Mouse (Mus musculus): ENCODE results near the gene Otop3.
"Not testable (repeated sequence)": the region's sequence is repeated elsewhere in the genome, so short reads cannot be mapped to it uniquely, and the experiment has no call there.

The Otop3 gene

DNA sequence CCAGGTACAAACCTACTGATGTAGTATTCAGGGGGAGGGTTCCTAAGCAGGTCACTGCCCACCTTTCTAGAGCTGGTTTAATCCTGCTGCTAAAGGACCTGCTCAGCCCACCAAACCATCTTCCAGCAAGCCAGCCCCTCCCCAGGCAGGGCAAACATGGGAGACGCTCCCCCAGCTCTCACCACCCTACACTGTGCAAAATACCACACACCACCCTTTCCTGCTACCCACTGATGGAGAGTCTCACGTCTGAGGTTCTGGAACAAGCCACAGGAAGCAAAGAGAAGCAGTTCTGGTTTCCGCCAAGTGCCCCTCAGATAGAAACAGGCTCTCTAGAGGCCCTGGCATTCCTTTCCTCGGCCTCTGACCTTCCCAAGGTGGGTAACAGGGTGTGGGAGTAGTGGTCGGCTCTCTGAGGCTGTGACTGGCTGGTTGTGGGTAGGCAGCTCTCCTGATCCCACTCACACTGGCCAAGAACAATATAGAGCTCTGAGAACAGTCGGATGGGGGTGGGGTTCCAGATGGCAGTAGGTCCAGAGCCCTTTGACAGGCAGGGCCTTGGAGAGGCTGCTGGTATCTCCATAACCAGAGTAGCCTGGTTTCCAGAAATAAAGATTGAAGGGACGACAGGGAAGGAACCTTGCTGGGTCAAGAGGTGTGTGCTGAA, 31.6 kb downstream of the Otop3 start:
- DNase-seq (ENCODE audit: low spot score in 2 of 2): no peak

DNA sequence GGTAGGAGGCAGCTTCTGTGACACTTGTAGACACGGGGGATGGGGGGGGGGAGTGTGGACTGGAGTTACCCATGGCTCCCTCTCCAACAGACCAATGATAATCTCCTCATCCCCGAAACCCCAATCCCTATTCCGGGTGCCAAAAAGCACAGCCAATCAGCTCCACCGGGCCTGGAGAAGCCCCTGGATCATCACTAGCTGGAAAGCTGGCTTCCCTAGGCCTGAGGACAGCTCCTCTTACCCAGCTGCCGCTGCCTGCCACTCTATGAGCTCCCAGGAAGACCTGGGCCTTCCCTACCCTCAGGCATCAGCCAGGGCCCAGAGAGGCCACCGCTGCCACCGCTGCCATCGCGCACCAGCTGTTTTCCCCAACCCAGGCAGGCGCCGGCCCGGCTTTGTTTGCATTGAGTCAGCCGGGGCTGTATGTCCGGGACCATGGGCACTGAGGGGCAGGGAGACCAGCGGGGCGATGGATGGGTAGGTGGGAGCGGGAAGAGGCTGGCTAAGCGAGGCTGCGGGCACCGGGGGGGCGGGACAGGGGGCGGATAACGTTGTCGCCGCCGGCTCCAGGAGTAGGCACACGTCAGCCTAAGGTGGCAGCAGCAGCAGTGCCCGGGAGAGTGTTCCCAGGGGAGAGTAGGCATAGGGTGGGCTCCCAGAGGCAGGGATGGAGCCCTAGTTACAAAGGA, 32.3 kb downstream of the Otop3 start:
- peak; percentile 27 to 35 for DNase-seq (ENCODE audit: low spot score in 2 of 2)

DNA sequence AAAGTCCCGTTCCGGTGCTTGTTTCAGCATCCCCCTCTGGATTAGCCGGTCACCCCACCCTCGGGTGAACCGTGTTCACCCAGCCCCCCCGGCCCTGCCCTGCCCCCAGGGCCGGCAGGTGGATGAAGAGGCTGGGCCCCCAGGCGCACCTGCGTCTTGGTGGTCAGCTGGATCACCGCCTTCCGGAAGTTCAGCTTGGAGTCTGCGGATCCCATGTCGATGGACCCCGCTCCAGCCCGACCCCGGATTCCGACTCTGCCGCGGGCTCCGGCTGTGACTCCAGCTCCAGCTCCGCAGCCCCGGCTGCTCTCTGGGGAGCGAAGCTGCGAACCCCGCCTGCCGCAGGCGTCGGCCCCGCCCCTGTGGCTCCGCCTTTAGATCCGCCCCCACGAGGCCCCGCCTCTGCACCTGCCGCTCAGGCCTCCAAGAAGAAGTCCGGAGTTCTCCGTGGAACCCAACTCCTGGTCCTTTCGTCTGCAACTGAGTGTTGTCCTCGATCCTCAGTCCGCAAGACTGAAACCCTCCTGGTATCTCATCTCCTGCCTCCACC, 32.9 kb downstream of the Otop3 start, which contains the start of gene Hid1:
Gene Hid1, minus strand, starts transcription at position 362 of the 550 bp plus-strand sequence.
- peak; percentile 83 to 89 for DNase-seq (ENCODE audit: low spot score in 2 of 2)

DNA sequence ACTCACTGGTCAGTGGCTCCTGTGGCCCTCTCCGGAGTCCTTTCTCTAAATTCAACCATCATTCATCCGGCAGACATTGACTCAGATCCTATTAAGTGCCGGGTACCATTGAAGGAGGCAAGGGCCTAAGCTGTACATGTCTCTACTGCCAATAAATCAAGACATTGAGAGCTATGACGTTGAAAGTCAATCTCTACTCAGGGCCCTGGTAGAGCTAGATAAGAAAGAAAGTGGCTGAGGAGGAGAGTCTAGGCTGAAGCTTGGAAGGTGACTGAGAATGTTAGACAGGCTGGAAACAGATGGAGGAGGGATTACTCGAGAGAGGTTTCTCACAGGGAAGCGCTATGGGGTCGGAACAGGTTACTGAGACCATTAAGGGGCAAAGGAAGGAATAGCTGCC, 35.8 kb downstream of the Otop3 start:
- DNase-seq (ENCODE audit: low spot score in 2 of 2): no peak

DNA sequence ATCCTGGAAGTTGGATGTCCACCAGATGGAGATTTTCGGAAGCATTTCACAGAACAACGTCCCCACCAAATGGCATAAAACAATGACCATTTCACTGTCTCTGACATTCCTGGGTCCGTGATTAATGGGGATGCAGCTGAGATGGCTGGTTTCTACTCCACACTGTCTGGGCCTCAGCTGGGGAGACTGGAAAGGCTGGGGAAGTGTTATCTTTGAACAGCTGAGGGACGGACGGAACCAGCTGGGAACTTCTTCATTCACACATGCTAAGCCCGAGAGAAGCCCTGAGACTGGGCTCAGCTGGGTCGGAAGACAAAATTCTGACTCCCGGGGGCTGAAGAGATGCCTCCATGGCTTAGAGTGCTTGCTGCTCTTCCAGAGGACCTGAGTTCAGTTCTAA, 36.8 kb downstream of the Otop3 start:
- DNase-seq (ENCODE audit: low spot score in 2 of 2): no peak

DNA sequence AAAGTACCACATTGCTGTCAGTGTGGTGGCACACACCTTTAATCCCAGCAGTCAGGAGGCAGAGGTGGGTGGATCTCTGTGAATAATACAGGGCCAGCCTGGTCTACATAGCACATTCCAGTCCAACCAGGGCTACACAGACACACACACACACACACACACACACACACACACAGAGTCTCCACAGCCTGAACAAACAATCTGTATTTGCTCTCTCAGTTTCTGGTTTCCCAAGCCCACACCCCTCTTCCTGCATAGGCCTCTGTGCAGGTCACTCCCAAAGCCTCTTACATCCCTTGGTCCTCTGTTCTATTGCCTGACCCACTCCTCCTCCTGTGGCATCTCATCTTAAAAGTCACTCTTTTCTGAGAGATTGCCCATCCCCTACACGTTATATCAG, 37.5 kb downstream of the Otop3 start:
- no peak for DNase-seq (ENCODE audit: low spot score in 2 of 2)

DNA sequence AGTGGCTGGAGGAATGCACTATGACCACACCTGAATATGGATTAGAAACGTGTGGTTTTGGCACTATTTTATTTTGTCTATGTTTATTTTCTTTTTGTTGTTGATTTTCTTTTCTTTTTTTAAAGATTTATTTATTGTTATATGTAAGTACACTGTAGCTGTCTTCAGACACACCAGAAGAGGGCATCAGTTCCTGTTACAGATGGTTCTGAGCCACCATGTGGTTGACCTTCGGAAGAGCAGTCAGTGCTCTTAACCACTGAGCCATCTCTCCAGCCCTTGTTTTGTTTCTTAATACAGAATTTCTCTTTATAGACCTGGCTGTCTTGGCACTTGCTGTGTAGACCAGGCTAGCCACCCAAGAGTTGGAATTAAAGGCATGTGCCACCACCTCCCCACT, 38.2 kb downstream of the Otop3 start:
- DNase-seq (ENCODE audit: low spot score in 2 of 2): no peak

DNA sequence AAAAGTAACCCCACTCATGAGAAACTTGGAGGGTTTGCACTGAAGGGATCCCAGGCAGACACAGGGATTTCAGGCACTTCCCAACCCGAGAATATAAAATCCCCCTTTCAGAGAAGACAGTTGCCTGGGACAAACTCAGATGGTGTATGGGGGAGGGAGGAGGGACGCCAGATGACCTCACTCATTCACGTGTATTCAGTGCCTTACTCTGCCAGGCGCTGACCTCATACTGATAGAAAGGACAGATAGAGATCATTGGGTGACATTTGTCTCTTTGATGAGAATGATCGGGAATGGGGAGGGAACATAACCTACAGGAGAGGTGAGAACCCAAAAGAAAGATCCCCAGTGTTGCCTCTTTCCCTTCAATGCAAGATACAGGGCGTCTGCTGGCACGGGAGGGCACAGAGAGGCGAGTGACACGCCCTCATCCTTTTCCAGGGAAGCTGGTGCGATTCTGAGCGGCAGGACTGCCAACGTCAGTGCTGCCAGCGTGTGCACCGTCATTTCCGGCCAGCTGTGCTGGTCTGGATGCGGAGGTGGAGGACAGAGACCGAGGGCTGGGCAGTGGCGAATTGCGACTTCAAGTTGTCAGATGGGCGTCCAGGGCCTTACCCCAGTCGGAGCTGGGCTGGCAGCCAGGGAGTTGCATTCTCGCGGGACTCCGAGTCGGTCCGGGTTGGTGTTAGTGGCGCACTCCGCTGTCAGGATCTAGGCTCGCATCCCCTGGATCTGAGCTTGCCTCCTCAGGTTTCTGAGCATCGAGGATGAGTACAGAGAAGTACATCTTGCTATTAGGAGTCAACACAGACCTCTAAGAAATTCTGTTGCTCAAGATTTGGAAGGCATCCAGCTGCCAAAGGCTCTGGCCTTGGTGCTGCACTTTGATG, 39.5 kb downstream of the Otop3 start:
- DNase-seq (ENCODE audit: low spot score in 2 of 2): no peak

- no peak for DNase-seq (ENCODE audit: low spot score in 2 of 2)
These were observed 40.3 kb downstream of the Otop3 start for GRCm38 (mm10) chr11:115374695-115375425.

DNA sequence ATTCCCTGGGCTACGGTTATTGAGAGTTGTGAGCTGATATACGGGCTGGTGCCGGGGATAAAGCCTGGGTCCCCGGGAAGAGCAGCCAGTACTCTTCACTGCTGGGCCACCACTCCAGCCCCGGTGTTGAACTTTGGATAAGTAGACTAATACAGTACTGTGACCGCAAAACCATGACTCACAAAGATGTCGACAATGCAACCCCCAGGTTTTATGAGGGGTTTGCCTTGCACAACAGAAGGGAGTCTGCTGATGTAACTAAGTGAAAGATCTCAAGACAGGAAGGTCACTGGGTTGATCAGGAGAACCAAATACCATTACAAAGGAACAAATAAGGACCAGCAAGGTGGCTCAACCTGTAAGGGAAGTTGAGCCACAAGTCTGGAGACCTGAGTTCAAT, 42.2 kb downstream of the Otop3 start:
- no peak for DNase-seq (ENCODE audit: low spot score in 2 of 2)

DNA sequence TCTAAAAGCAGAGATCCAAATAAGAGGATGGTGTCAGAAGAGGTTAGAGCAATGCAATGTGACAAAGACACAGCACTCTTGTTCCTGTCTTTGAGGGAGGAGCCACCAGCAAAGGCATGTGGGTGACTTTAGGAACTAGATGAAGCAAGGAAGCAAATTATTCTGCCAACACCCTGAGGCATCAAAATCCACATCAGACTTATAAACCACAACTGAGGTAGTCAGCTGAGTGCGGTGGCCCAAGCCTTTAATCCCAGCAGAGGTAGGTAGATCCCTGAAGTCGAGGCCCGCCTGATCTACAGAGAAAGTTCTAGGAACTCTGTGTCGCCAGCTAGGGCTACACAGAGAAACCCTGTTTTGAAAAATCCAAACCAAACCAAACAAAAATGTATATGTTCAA, 42.7 kb downstream of the Otop3 start:
- no peak for DNase-seq (ENCODE audit: low spot score in 2 of 2)

DNA sequence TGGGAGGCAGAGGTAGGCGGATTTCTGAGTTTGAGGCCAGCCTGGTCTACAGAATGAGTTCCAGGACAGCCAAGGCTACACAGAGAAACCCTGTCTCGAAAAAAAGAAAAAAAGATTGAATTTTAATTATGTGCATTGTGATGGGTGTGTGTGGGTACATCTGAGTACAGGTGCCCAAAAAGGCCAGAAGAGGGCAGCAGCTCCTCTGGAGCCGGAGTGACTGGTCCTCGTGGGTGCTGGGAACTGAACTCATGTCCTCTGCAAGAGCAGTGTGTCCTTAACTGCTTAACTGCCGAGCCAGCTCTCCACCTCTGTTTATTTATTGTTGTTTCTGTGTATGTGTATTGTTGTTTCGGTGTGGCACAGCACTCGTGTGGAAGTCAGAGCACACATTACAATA, 43.3 kb downstream of the Otop3 start:
- DNase-seq (ENCODE audit: low spot score in 2 of 2): no peak

- no peak for DNase-seq (ENCODE audit: low spot score in 2 of 2)
These were observed 46.7 kb downstream of the Otop3 start for GRCm38 (mm10) chr11:115381276-115381675.

DNA sequence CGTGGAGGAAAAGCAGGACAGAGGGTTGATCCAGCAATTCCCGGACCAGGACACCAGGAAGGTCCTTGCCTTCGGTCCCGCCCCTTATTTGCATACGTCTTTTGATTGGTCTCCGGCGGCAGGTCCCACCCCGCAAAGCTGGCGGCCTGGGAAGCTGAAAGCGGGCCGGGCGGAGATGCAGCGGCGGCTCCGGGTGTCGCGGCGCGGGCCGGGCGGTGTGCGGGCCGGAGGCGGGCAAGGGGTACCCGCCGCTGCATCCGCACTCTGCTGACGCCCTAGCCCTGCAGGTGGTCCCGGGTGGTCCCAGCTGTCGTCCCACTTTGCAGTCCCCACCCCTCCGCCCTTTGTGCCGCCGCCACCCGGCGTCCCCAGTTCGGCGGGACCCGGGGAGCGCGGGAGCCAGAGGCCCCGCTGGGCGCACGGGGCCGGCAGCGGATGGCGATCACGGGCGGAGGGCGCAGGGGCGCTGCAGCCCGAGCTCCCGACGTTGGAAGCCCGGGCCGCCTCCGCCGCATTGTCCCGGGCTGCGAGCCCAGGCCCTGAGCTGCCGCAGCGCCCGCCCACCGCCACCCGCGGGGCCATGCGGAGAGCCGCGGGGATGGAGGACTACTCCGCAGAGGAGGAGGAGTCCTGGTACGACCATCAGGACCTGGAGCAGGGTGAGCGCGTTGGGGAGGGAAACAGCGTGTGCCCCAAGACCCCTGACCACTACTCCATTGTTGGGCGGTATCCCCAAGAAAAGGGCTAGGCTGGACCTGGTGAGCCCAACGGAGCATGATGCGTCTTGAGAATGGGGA, 47.4 kb downstream of the Otop3 start, which contains the start of gene Cdr2l:
Gene Cdr2l, plus strand, starts transcription at position 174 of the 797 bp plus-strand sequence.
- peak; percentile 47 to 59 for DNase-seq (ENCODE audit: low spot score in 2 of 2)

- no peak for DNase-seq (ENCODE audit: low spot score in 2 of 2)
These were observed 48.4 kb downstream of the Otop3 start for GRCm38 (mm10) chr11:115382891-115383290.

- DNase-seq (ENCODE audit: low spot score in 2 of 2): no peak
These were observed 49.4 kb downstream of the Otop3 start for GRCm38 (mm10) chr11:115383701-115384474.

- DNase-seq (ENCODE audit: low spot score in 2 of 2): no peak
These were observed 50.1 kb downstream of the Otop3 start for GRCm38 (mm10) chr11:115384587-115384986.

- not testable (repeated sequence) for DNase-seq (ENCODE audit: low spot score in 2 of 2)
These were observed 52.3 kb downstream of the Otop3 start for GRCm38 (mm10) chr11:115386859-115387258.

GRCm38 (mm10) chr11:115391358-115391757, 56.8 kb downstream of the Otop3 start:
- no peak for DNase-seq (ENCODE audit: low spot score in 2 of 2)

Data from thymus, postnatal 10 days (tissue).